ENCODE assay signal across 8 mouse cellular contexts in genomic region chr13:107022266-107023171, GRCm38 (mm10). TPM values are rescaled to one million over a fixed set of nuclear protein-coding genes. Genes with fewer than 3 reads are reported as not detected.
DNase-seq lines count a peak whose midpoint lies in the region; ATAC-seq and TF ChIP-seq lines count a peak whose summit lies in the region.

No protein-coding gene starts in this region.

- peak; percentile 64 for DNase-seq in c-Kit-positive CD71-positive TER-119-negative erythroid progenitor cells, embryonic 14.5 days (ENCODE audit: low read depth)
- peak; percentile 90 for DNase-seq in forebrain, embryonic 11.5 days (ENCODE audit: low spot score)
- peak; percentile 83 for DNase-seq in heart, postnatal 0 days (ENCODE audit: low spot score)
- peak; percentile 72 to 90 for DNase-seq in kidney, postnatal 36 days
- DNase-seq in liver, postnatal 0 days = peak; percentile 87

- H3K4me3 ChIP-seq in E14TG2a.4 (replicated peaks; ENCODE audit: low read length) = peak overlapping the region; percentile 92
- H3K4me3 ChIP-seq in forebrain, embryonic 11.5 days (ENCODE audit: low read depth, low read length) = peak overlapping the region; percentile 93
- H3K4me3 ChIP-seq in heart, postnatal 0 days (ENCODE audit: low read depth, low read length) = peak overlapping the region; percentile 75
- H3K4me3 ChIP-seq in liver, postnatal 0 days (ENCODE audit: low read depth, low read length) = peak overlapping the region; percentile 99
- H3K4me3 ChIP-seq in neural tube, embryonic 14.5 days (ENCODE audit: low read depth, low read length) = peak overlapping the region; percentile 75
- peak overlapping the region; percentile 98 for H3K4me3 ChIP-seq in testis, adult 2 months (ENCODE audit: control insufficient read depth, low read depth, low read length)

- H3K9ac ChIP-seq in forebrain, embryonic 11.5 days (ENCODE audit: low read length) = peak overlapping the region; percentile 95
- H3K9ac ChIP-seq in heart, postnatal 0 days (replicated peaks; ENCODE audit: low read depth, low read length) = peak overlapping the region; percentile 88
- H3K9ac ChIP-seq in liver, postnatal 0 days (replicated peaks) = peak overlapping the region; percentile 97
- peak overlapping the region; percentile 86 for H3K9ac ChIP-seq in neural tube, embryonic 14.5 days (replicated peaks; ENCODE audit: low read depth, low read length)

- H3K9me3 ChIP-seq in E14TG2a.4 (ENCODE audit: low read length) = peaks cover 11% of the 10 kb centered on the region
- no peaks in the 10 kb centered on the region; the same call in 1 of the 2 replicates for H3K9me3 ChIP-seq in forebrain, embryonic 11.5 days (ENCODE audit: control insufficient read depth, low read length)
- no peaks in the 10 kb centered on the region for H3K9me3 ChIP-seq in heart, postnatal 0 days (replicated peaks; ENCODE audit: control insufficient read depth, low read length)
- no peaks in the 10 kb centered on the region for H3K9me3 ChIP-seq in liver, postnatal 0 days (ENCODE audit: low read length)
- H3K9me3 ChIP-seq in neural tube, embryonic 14.5 days (ENCODE audit: control insufficient read depth, low read length) = no peaks in the 10 kb centered on the region

- peak overlapping the region; percentile 93 for H3K27ac ChIP-seq in forebrain, embryonic 11.5 days (ENCODE audit: low read depth, low read length)
- peak overlapping the region; percentile 88 for H3K27ac ChIP-seq in heart, postnatal 0 days (ENCODE audit: low read depth)
- peak overlapping the region; percentile 95 for H3K27ac ChIP-seq in liver, postnatal 0 days (ENCODE audit: low read depth)
- peak overlapping the region; percentile 94 for H3K27ac ChIP-seq in neural tube, embryonic 14.5 days (ENCODE audit: low read depth, low read length)
- H3K27ac ChIP-seq in testis, adult 2 months (ENCODE audit: control insufficient read depth, insufficient read depth, low read depth, low read length) = peak overlapping the region; percentile 85

- peak; percentile 52; the same call in 1 of the 2 replicates for TF ChIP-seq POLR2A in testis, adult 2 months (IDR thresholded peaks at IDR 0.05; ENCODE audit: control insufficient read depth, low read depth, low read length)

- H3K27me3 ChIP-seq in E14TG2a.4 (ENCODE audit: insufficient read depth, low read length) = no peaks in the 10 kb centered on the region
- H3K27me3 ChIP-seq in forebrain, embryonic 11.5 days (ENCODE audit: control insufficient read depth, insufficient read depth, low read length) = no peaks in the 10 kb centered on the region
- no peaks in the 10 kb centered on the region for H3K27me3 ChIP-seq in heart, postnatal 0 days (ENCODE audit: control insufficient read depth, insufficient read depth, low read length)
- no peaks in the 10 kb centered on the region for H3K27me3 ChIP-seq in liver, postnatal 0 days (ENCODE audit: insufficient read depth, low read length)
- H3K27me3 ChIP-seq in neural tube, embryonic 14.5 days (ENCODE audit: control insufficient read depth, insufficient read depth, low read length) = no peaks in the 10 kb centered on the region; the same call in 1 of the 2 replicates
- no peaks in the 10 kb centered on the region for H3K27me3 ChIP-seq in testis, adult 2 months (ENCODE audit: control insufficient read depth, insufficient read depth, low read length)

- ATAC-seq in forebrain, embryonic 11.5 days (replicated peaks; ENCODE audit: low FRiP score) = peak; percentile 95
- peak; percentile 97 for ATAC-seq in heart, postnatal 0 days (ENCODE audit: insufficient read depth, low read depth)
- peak; percentile 97 for ATAC-seq in liver, postnatal 0 days
- peak; percentile 93 for ATAC-seq in neural tube, embryonic 14.5 days (ENCODE audit: low read depth)

- WGBS in forebrain, embryonic 11.5 days = 2% methylated on average over 60 of the region's 97 CpGs
- 1% methylated on average over 75 of the region's 97 CpGs for WGBS in heart, postnatal 0 days
- WGBS in liver, postnatal 0 days (ENCODE audit: insufficient replicate concordance) = 3% methylated on average over 68 of the region's 97 CpGs
- WGBS in neural tube, embryonic 14.5 days = under 1% methylated on average over 67 of the region's 97 CpGs

- H3K36me3 ChIP-seq in E14TG2a.4 (ENCODE audit: insufficient read depth, low read length) = peaks cover 13% of the 10 kb centered on the region
- H3K36me3 ChIP-seq in forebrain, embryonic 11.5 days (ENCODE audit: control insufficient read depth, insufficient read depth, low read length) = no peaks in the 10 kb centered on the region
- H3K36me3 ChIP-seq in heart, postnatal 0 days (replicated peaks; ENCODE audit: control insufficient read depth, insufficient read depth, low read length) = no peaks in the 10 kb centered on the region
- H3K36me3 ChIP-seq in liver, postnatal 0 days (replicated peaks; ENCODE audit: insufficient read depth, low read length) = 0 out of 2 replicates have a peak, but pooled peaks cover 4% of the 10 kb centered on the region
- H3K36me3 ChIP-seq in neural tube, embryonic 14.5 days (ENCODE audit: control insufficient read depth, insufficient read depth, low read length) = no peaks in the 10 kb centered on the region
- H3K36me3 ChIP-seq in testis, adult 2 months (ENCODE audit: control insufficient read depth, insufficient read depth, low read length) = no peaks in the 10 kb centered on the region; the same call in 1 of the 2 replicates

- peaks cover 29% of the 10 kb centered on the region for H3K4me1 ChIP-seq in E14TG2a.4 (replicated peaks; ENCODE audit: low read depth, low read length)
- peaks cover 3% of the 10 kb centered on the region for H3K4me1 ChIP-seq in forebrain, embryonic 11.5 days (replicated peaks; ENCODE audit: control insufficient read depth, insufficient read depth, low read length)
- H3K4me1 ChIP-seq in heart, postnatal 0 days (ENCODE audit: control insufficient read depth, insufficient read depth) = no peaks in the 10 kb centered on the region
- H3K4me1 ChIP-seq in liver, postnatal 0 days (ENCODE audit: insufficient read depth) = peaks cover 19% of the 10 kb centered on the region
- peaks cover 8% of the 10 kb centered on the region; the same call in 1 of the 2 replicates for H3K4me1 ChIP-seq in neural tube, embryonic 14.5 days (ENCODE audit: control insufficient read depth, insufficient read depth, low read length)
- H3K4me1 ChIP-seq in testis, adult 2 months (ENCODE audit: control insufficient read depth, insufficient read depth, low read length) = peaks cover 3% of the 10 kb centered on the region

- no peak for TF ChIP-seq CTCF in E14TG2a.4 (conservative IDR thresholded peaks at IDR 0.05; ENCODE audit: low read length)
- TF ChIP-seq CTCF in heart, postnatal 0 days (IDR thresholded peaks at IDR 0.05; ENCODE audit: low read depth) = no peak
- no peak for TF ChIP-seq CTCF in liver, postnatal 0 days (IDR thresholded peaks at IDR 0.05; ENCODE audit: low read depth)
- TF ChIP-seq CTCF in testis, adult 2 months (IDR thresholded peaks at IDR 0.05; ENCODE audit: control insufficient read depth, insufficient read depth, insufficient replicate concordance, low read depth, low read length) = no peak

- TF ChIP-seq EP300 in heart, postnatal 0 days (IDR thresholded peaks at IDR 0.05; ENCODE audit: low read depth) = no peak
- TF ChIP-seq EP300 in liver, postnatal 0 days (IDR thresholded peaks at IDR 0.05; ENCODE audit: low read depth) = no peak; the same call in 1 of the 2 replicates

- H3K4me2 ChIP-seq in forebrain, embryonic 11.5 days (ENCODE audit: low read depth, low read length, severe bottlenecking) = peak overlapping the region; percentile 71
- peak overlapping the region; percentile 78 for H3K4me2 ChIP-seq in heart, postnatal 0 days (ENCODE audit: low read depth, low read length)
- H3K4me2 ChIP-seq in liver, postnatal 0 days (ENCODE audit: low read depth, low read length) = peak overlapping the region; percentile 96
- peak overlapping the region; percentile 60 for H3K4me2 ChIP-seq in neural tube, embryonic 14.5 days (ENCODE audit: low read depth, low read length)

RNA-seq across cellular contexts. Expression of gene Kif2a, which starts 0.6 kb away (rescaled TPM):
- polyA plus RNA-seq in forebrain, embryonic 11.5 days (2014; fragmentation: Nextera tagmentation; extraction: Ambion mirVana) = 31.3 and 37.0 TPM in 2 replicates
- 6.5 and 6.7 TPM in 2 replicates for total RNA-seq in heart, postnatal 0 days (2014; rRNA removed; ENCODE audit: low replicate concordance)
- 11.7 and 13.0 TPM in 2 replicates for polyA plus RNA-seq in heart, postnatal 0 days (2015; fragmentation: Nextera tagmentation; extraction: Ambion mirVana)
- 15.5 and 21.2 TPM in 2 replicates for polyA plus RNA-seq in liver, postnatal 0 days (2015; fragmentation: Nextera tagmentation; extraction: Ambion mirVana)
- polyA plus RNA-seq in neural tube, embryonic 14.5 days (2014; fragmentation: Nextera tagmentation; extraction: Ambion mirVana) = 46.2 and 57.4 TPM in 2 replicates
- polyA plus RNA-seq in testis, adult 2 months (2012; rRNA removed) = 48.7 and 54.9 TPM in 2 replicates

Comparison
In these comparisons a context has a peak if more than half of its experiments do, and no peak if none do; other contexts are left out.
1. Peak in every context shown above with its lines: DNase-seq, ATAC-seq, H3K4me3 ChIP-seq and H3K27ac ChIP-seq.